Mouse (Mus musculus) stomach, embryonic 15.5 days (tissue): Measurements from ENCODE around the gene Rhobtb1. TPM values are rescaled to one million over a fixed set of nuclear protein-coding genes. Genes with fewer than 3 reads are reported as not detected.
A peak's percentile ranks its signal among the peaks of the same experiment; 100 is the strongest.

Experiments used
- ATAC-seq: fragments of 200-750 bp; cut with Nextera tagmentation; 2 replicates; pipeline ENCODE4 v1.8.0; 2017; ENCODE audit warnings: low read depth, moderate number of reproducible peaks, moderate TSS enrichment; ENCODE audit not compliant: insufficient read depth, low FRiP score
- H3K27ac ChIP-seq: fragments of 300-500 bp; sonication (generic); 2 replicates; pipeline ENCODE4 v1.5.1; 2015; ENCODE audit warnings: mild to moderate bottlenecking, inconsistent platforms
- H3K27me3 ChIP-seq: fragments of 300-500 bp; sonication (generic); replicated peaks from 2 replicates; pipeline ENCODE4 v1.6.1; 2015; ENCODE audit warnings: inconsistent platforms
- H3K36me3 ChIP-seq: fragments of 300-500 bp; sonication (generic); 2 replicates; pipeline ENCODE4 v1.6.1; 2015; ENCODE audit warnings: inconsistent platforms
- H3K4me1 ChIP-seq: fragments of 300-500 bp; sonication (generic); 2 replicates; pipeline ENCODE4 v1.6.1; 2015; ENCODE audit warnings: inconsistent platforms
- H3K4me2 ChIP-seq: fragments of 300-500 bp; sonication (generic); 2 replicates; pipeline ENCODE4 v1.6.1; 2015; ENCODE audit warnings: mild to moderate bottlenecking, inconsistent platforms
- H3K4me3 ChIP-seq: fragments of 300-500 bp; sonication (generic); replicated peaks from 2 replicates; pipeline ENCODE4 v1.5.1; 2015; ENCODE audit warnings: inconsistent platforms
- H3K9ac ChIP-seq: fragments of 300-500 bp; sonication (generic); 2 replicates; pipeline ENCODE4 v1.6.1; 2015; ENCODE audit warnings: inconsistent platforms
- H3K9me3 ChIP-seq: fragments of 300-500 bp; sonication (generic); 2 replicates; pipeline ENCODE4 v1.6.1; 2016; ENCODE audit warnings: inconsistent platforms
- WGBS: fragments of 180-500 bp; shearing (Covaris S2); methylation state at CpG from one replicate; pipeline ENCODE4 v1.1.7; 2015; 5-methylcytosine and 5-hydroxymethylcytosine counted together
- polyA plus RNA-seq: library from polyadenylated mRNA; unstranded; fragments of >200 nt; fragmentation: Nextera tagmentation; extraction: Ambion mirVana; gene quantifications from 2 replicates; pipeline ENCODE4 v1.2.1, GENCODE M21; 2015

Rhobtb1 gene
- polyA plus RNA-seq, 1 experiment from 2014 or later: 33.0 TPM

- Histone ChIP-seq H3K36me3 (peaks cover 24% of the 10 kb centered on the region; the same call in 1 of the 2 replicates), H3K4me1 (no peaks in the 10 kb centered on the region), H3K9ac (no peak overlapping the region), H3K4me3 (no peak overlapping the region), H3K4me2 (no peak overlapping the region), H3K27me3 (no peaks in the 10 kb centered on the region), H3K9me3 (no peaks in the 10 kb centered on the region), H3K27ac (no peak overlapping the region)
- 87% methylated on average over 4 of the region's 4 CpGs for WGBS
- ATAC-seq: no peak
These were observed 136.9 kb downstream of the Rhobtb1 start for GRCm38 (mm10) chr10:69288086-69288485.

GRCm38 (mm10) chr10:69288720-69289119 is 137.5 kb downstream of the Rhobtb1 start:
- peaks cover 24% of the 10 kb centered on the region; the same call in 1 of the 2 replicates for H3K36me3 ChIP-seq
- no peaks in the 10 kb centered on the region for H3K4me1 ChIP-seq
- no peak overlapping the region for H3K9ac ChIP-seq
- no peak for ATAC-seq
- no peaks in the 10 kb centered on the region for H3K27me3 ChIP-seq
- WGBS: 86% methylated on average over 6 of the region's 6 CpGs
- no peak overlapping the region for H3K4me2 ChIP-seq
- no peaks in the 10 kb centered on the region for H3K9me3 ChIP-seq
- H3K4me3 ChIP-seq: no peak overlapping the region
- no peak overlapping the region for H3K27ac ChIP-seq

DNA sequence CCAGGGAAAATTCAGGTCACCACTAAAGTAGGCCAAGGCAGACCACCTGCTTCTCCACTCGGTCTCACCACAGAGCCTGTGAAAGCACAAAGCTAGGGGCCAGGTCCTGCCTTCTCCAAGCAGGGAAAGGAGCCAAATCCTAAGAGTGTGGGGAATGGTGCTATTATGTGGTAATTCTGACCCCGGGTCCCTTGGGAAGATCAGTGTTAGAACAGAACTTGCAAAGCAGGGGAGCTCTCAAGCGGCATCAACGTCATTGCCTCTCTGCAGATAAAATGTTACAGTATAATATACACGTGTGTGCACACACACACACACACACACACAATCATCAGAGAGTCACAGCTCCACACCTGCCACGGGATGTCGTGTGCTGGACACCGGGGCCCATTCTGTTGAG is 139.5 kb downstream of the Rhobtb1 start:
- Histone ChIP-seq H3K27ac (no peak overlapping the region), H3K4me2 (no peak overlapping the region), H3K4me3 (no peak overlapping the region), H3K9ac (no peak overlapping the region), H3K9me3 (no peaks in the 10 kb centered on the region), H3K27me3 (no peaks in the 10 kb centered on the region), H3K4me1 (no peaks in the 10 kb centered on the region), H3K36me3 (0 out of 2 replicates have a peak, but pooled peaks cover 19% of the 10 kb centered on the region)
- WGBS: 93% methylated on average over 8 of the region's 8 CpGs
- ATAC-seq: no peak

DNA sequence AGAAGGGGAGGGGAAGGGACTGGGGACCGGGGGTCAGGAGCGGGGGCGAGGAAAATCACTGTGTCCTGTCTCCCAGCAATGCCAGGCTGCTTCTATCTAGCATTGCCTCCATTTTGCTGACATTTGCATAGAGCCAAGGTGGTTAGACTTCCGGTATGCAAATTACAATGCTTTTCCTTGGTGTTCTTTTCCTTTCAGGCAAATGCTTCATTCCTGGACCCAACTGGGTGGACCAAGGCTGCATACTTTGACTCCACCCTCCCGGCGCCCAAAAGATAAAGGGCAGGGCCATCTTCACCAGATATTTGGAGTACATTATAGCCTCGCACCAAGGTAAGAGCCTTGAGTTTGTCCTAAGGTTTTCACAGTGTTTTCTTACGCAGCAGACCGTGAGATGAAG is 144.7 kb downstream of the Rhobtb1 start:
- Histone ChIP-seq H3K4me1 (no peaks in the 10 kb centered on the region), H3K27me3 (no peaks in the 10 kb centered on the region), H3K9ac (no peak overlapping the region), H3K4me3 (no peak overlapping the region), H3K36me3 (no peaks in the 10 kb centered on the region), H3K9me3 (no peaks in the 10 kb centered on the region), H3K27ac (no peak overlapping the region), H3K4me2 (no peak overlapping the region)
- 86% methylated on average over 9 of the region's 9 CpGs for WGBS
- no peak for ATAC-seq

GRCm38 (mm10) chr10:69299985-69300384 is 148.8 kb downstream of the Rhobtb1 start:
- Histone ChIP-seq H3K27me3 (no peaks in the 10 kb centered on the region), H3K27ac (no peak overlapping the region), H3K36me3 (no peaks in the 10 kb centered on the region), H3K4me2 (no peak overlapping the region), H3K4me1 (0 out of 2 replicates have a peak, but pooled peaks cover under 1% of the 10 kb centered on the region), H3K9ac (no peak overlapping the region), H3K4me3 (no peak overlapping the region), H3K9me3 (no peaks in the 10 kb centered on the region)
- 77% methylated on average over 7 of the region's 7 CpGs for WGBS
- no peak for ATAC-seq

- no peaks in the 10 kb centered on the region for H3K36me3 ChIP-seq
- ATAC-seq: no peak
- WGBS: 84% methylated on average over 3 of the region's 3 CpGs
- no peak overlapping the region for H3K27ac ChIP-seq
- H3K4me1 ChIP-seq: peaks cover 19% of the 10 kb centered on the region
- H3K4me3 ChIP-seq: no peak overlapping the region
- H3K9me3 ChIP-seq: no peaks in the 10 kb centered on the region
- no peak overlapping the region for H3K9ac ChIP-seq
- H3K4me2 ChIP-seq: no peak overlapping the region
- no peaks in the 10 kb centered on the region for H3K27me3 ChIP-seq
These were observed 151.4 kb downstream of the Rhobtb1 start for GRCm38 (mm10) chr10:69302667-69303066.

GRCm38 (mm10) chr10:69304819-69305218 is 153.6 kb downstream of the Rhobtb1 start:
- Histone ChIP-seq H3K36me3 (no peaks in the 10 kb centered on the region), H3K4me2 (no peak overlapping the region), H3K9me3 (no peaks in the 10 kb centered on the region), H3K9ac (no peak overlapping the region), H3K27me3 (no peaks in the 10 kb centered on the region), H3K4me1 (peaks cover 19% of the 10 kb centered on the region), H3K27ac (no peak overlapping the region), H3K4me3 (no peak overlapping the region)
- no peak; the same call in 1 of the 2 replicates for ATAC-seq
- 80% methylated on average over 3 of the region's 3 CpGs for WGBS

DNA sequence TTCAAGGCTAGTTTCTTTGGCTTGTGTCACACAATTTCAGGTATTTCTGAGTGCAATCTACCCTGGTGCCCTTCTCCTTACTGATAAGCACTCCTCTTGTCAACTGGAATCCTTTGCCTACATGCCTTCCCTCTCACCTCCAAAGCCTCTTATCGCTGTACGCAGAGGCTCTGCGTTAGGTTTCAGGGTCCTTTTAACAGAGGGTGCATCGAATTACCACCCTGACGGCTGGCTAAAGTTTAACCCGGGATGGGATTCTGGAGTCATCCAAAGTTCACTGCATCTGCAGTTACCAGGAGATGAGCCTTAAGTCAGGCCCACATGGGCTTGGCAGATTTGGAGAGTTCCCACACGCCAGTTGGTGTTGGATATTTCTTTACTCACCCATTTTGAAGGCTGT is 154.4 kb downstream of the Rhobtb1 start:
- no peak; the same call in 1 of the 2 replicates for ATAC-seq
- 0 out of 2 replicates have a peak overlapping the region, but pooled peaks have one; percentile 26 for H3K27ac ChIP-seq
- H3K36me3 ChIP-seq: no peaks in the 10 kb centered on the region
- 29% methylated on average over 7 of the region's 7 CpGs for WGBS
- no peak overlapping the region for H3K4me2 ChIP-seq
- H3K4me3 ChIP-seq: no peak overlapping the region
- H3K27me3 ChIP-seq: no peaks in the 10 kb centered on the region
- no peak overlapping the region for H3K9ac ChIP-seq
- peaks cover 19% of the 10 kb centered on the region for H3K4me1 ChIP-seq
- H3K9me3 ChIP-seq: no peaks in the 10 kb centered on the region

DNA sequence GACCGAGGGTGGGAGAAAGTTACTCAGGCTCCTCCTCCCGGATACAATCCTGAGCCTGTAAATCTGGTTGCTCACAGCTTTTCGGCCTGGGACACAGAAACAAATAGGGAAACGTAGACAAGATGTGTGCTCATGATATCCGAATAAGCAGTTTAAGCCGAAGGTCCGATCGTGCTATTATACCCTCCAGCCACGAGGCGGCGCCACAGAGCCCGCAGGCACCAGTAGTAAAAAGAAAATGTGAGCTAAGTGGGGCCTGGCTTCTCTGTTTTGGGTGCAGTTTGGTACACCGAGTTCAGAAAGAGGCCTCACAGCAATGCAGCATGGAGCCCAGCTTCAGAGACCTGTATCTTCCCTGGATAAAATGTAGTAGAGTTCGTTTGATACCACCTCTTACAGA is 155.0 kb downstream of the Rhobtb1 start:
- H3K27me3 ChIP-seq: no peaks in the 10 kb centered on the region
- no peak overlapping the region for H3K9ac ChIP-seq
- WGBS: 45% methylated on average over 14 of the region's 14 CpGs
- 0 out of 2 replicates have a peak overlapping the region, but pooled peaks have one; percentile 2 for H3K4me2 ChIP-seq
- H3K27ac ChIP-seq: 0 out of 2 replicates have a peak overlapping the region, but pooled peaks have one; percentile 26
- H3K36me3 ChIP-seq: no peaks in the 10 kb centered on the region
- no peak overlapping the region for H3K4me3 ChIP-seq
- no peaks in the 10 kb centered on the region for H3K9me3 ChIP-seq
- H3K4me1 ChIP-seq: peaks cover 19% of the 10 kb centered on the region
- no peak for ATAC-seq

- H3K27me3 ChIP-seq: no peaks in the 10 kb centered on the region
These were observed 155.8 kb downstream of the Rhobtb1 start for GRCm38 (mm10) chr10:69307067-69307466.

GRCm38 (mm10) chr10:69309109-69309508 is 157.9 kb downstream of the Rhobtb1 start:
- Histone ChIP-seq H3K4me1 (peaks cover 19% of the 10 kb centered on the region), H3K36me3 (no peaks in the 10 kb centered on the region), H3K4me2 (no peak overlapping the region), H3K9ac (no peak overlapping the region), H3K4me3 (no peak overlapping the region), H3K9me3 (no peaks in the 10 kb centered on the region), H3K27me3 (no peaks in the 10 kb centered on the region), H3K27ac (no peak overlapping the region)
- 44% methylated on average over 5 of the region's 5 CpGs for WGBS
- ATAC-seq: no peak

More at GRCm38 (mm10) chr10:69307067-69307466, 155.8 kb downstream of the Rhobtb1 start:
- H3K27ac ChIP-seq: no peak overlapping the region
- 39% methylated on average over 5 of the region's 5 CpGs for WGBS
- H3K9me3 ChIP-seq: no peaks in the 10 kb centered on the region
- no peak overlapping the region for H3K9ac ChIP-seq
- peaks cover 19% of the 10 kb centered on the region for H3K4me1 ChIP-seq
- H3K36me3 ChIP-seq: no peaks in the 10 kb centered on the region
- H3K4me3 ChIP-seq: no peak overlapping the region
- ATAC-seq: no peak
- H3K4me2 ChIP-seq: no peak overlapping the region

DNA sequence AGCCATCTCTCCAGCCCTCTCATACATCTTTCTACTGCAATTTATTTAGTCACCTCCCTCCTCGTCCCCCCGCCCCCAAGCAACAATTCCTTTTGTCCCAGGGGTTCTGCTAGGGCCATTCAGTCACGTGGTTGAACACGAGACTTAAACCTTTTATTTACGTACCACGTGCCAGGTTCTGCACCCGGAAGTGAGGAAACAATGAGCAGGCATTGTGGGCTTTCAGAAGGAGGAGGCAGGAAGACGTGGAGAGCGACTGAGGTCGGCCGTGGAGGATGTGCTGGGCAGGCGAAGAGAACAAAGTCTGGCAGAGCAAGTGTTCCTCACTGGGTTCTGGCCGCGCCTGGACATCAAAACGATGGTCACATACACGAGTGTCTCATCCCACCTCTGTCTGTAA is 160.6 kb downstream of the Rhobtb1 start:
- H3K4me2 ChIP-seq: no peak overlapping the region
- H3K36me3 ChIP-seq: no peaks in the 10 kb centered on the region
- H3K4me3 ChIP-seq: no peak overlapping the region
- no peak for ATAC-seq
- no peak overlapping the region for H3K27ac ChIP-seq
- H3K9ac ChIP-seq: no peak overlapping the region
- H3K4me1 ChIP-seq: peaks cover 4% of the 10 kb centered on the region; the same call in 1 of the 2 replicates
- H3K27me3 ChIP-seq: no peaks in the 10 kb centered on the region
- no peaks in the 10 kb centered on the region for H3K9me3 ChIP-seq
- 75% methylated on average over 16 of the region's 16 CpGs for WGBS

GRCm38 (mm10) chr10:69313944-69314343 is 162.7 kb downstream of the Rhobtb1 start:
- H3K27ac ChIP-seq: no peak overlapping the region
- 53% methylated on average over 8 of the region's 8 CpGs for WGBS
- H3K4me1 ChIP-seq: no peaks in the 10 kb centered on the region
- H3K9me3 ChIP-seq: no peaks in the 10 kb centered on the region
- ATAC-seq: no peak
- no peak overlapping the region for H3K9ac ChIP-seq
- no peaks in the 10 kb centered on the region for H3K27me3 ChIP-seq
- H3K36me3 ChIP-seq: no peaks in the 10 kb centered on the region
- no peak overlapping the region for H3K4me3 ChIP-seq
- H3K4me2 ChIP-seq: no peak overlapping the region
